Mouse (Mus musculus): Measurements from ENCODE around the gene Iyd. TPM values are rescaled to one million over a fixed set of nuclear protein-coding genes. Genes with fewer than 3 reads are reported as not detected.

The Iyd gene
- polyA plus RNA-seq, 1 experiment from 2014 or later, result not detected

DNA sequence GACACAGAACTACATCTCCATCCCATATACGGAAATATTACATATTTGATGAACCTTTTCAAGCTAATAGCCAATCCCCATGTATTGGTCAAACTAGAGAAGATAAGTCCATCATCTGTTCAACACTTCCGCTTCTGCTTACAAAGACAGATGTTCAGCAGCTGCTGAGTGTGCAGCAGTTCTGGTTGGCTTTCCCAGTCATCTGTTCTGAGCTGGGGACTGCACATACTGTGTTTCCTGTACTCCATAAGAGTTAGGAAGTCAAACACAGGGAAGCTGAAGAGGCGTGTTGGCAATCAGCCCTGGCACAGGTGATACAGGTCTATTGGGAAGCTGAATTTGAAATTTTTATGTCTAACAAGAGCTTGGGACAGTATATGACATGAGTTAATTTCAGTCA is 57.7 kb downstream of the Iyd start:
- 87% methylated on average over 3 of the region's 3 CpGs for WGBS
- no peaks in the 10 kb centered on the region for H3K4me1 ChIP-seq (replicated peaks)
- ATAC-seq (ENCODE audit: insufficient number of reproducible peaks, insufficient read depth, low FRiP score, low TSS enrichment, low read depth), result no peak
- no peaks in the 10 kb centered on the region for H3K36me3 ChIP-seq
- peaks cover 6% of the 10 kb centered on the region; the same call in 1 of the 2 replicates for H3K9me3 ChIP-seq
- no peak overlapping the region for H3K9ac ChIP-seq (replicated peaks)
- no peak overlapping the region for H3K4me3 ChIP-seq (replicated peaks)
- H3K4me2 ChIP-seq, result no peak overlapping the region
- no peak overlapping the region for H3K27ac ChIP-seq
- H3K27me3 ChIP-seq, result no peaks in the 10 kb centered on the region

Other genes starting within 250 kb of the Iyd start
- gene Ppp1r14c, start 174.2 kb upstream of the Iyd start, polyA plus RNA-seq (2016; fragmentation: Nextera tagmentation; extraction: Ambion mirVana), result 4.1 and 4.7 TPM in 2 replicates
- 16.1 and 18.6 TPM in 2 replicates for gene Plekhg1, start 200.1 kb downstream of the Iyd start, polyA plus RNA-seq (2016; fragmentation: Nextera tagmentation; extraction: Ambion mirVana)